In the genomic region with DNA sequence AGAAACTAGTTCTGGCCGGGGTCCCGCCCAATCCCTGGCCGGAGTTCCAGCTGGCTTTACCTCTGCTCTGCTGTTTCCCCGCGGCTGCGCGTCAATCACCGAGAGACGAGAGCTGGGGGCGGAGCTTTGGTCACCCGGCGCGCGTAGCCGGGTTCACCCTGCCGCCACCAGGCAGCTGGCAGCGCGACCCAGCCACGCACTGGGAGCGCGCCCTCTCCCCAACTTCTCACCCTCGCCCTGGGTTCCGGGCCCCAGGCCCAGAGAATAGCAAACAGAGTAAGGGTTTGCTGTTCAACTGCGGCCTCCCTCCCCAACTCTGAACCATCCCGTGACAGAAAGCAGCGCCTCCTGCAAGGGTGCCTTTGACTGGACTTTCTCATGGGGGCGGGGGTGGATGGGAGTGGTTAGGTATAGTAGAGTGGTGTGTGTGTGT, we compare ENCODE assay signal across 8 mouse cellular contexts. TPM values are rescaled to one million over a fixed set of nuclear protein-coding genes. Genes with fewer than 3 reads are reported as not detected.
A peak's percentile ranks its signal among the peaks of the same experiment; 100 is the strongest.
DNase-seq lines count a peak whose midpoint lies in the region; ATAC-seq lines count a peak whose summit lies in the region.

No protein-coding gene starts in this region.

- peak; percentile 56 for ATAC-seq in activated CD4-positive, CD25-positive, alpha-beta regulatory T cell, adult 4 months
- peak; percentile 60 for ATAC-seq in forebrain, embryonic 11.5 days (replicated peaks; ENCODE audit: low FRiP score)
- ATAC-seq in lung, embryonic 15.5 days (ENCODE audit: borderline replicate concordance, extremely low read depth, low FRiP score, low TSS enrichment), result peak; percentile 52; the same call in 1 of the 2 replicates

- peaks cover 10% of the 10 kb centered on the region; the same call in 1 of the 2 replicates for H3K4me1 ChIP-seq in forebrain, embryonic 11.5 days (replicated peaks; ENCODE audit: control insufficient read depth, insufficient read depth, low read length)
- H3K4me1 ChIP-seq in lung, embryonic 15.5 days, result peaks cover 13% of the 10 kb centered on the region

- H3K4me2 ChIP-seq in forebrain, embryonic 11.5 days (ENCODE audit: low read depth, low read length, severe bottlenecking), result peak overlapping the region; percentile 82
- H3K4me2 ChIP-seq in lung, embryonic 15.5 days, result peak overlapping the region; percentile 79

- H3K36me3 ChIP-seq in forebrain, embryonic 11.5 days (ENCODE audit: control insufficient read depth, insufficient read depth, low read length), result no peaks in the 10 kb centered on the region
- H3K36me3 ChIP-seq in lung, embryonic 15.5 days, result no peaks in the 10 kb centered on the region

- intact Hi-C loops in heart, postnatal 14 days (cut with DNase I), result loop anchor here (10.0 kb wide), 1 partner anchor 1442 kb away; no protein-coding TSS in a partner anchor

- H3K4me3 ChIP-seq in forebrain, embryonic 11.5 days (ENCODE audit: low read depth, low read length), result peak overlapping the region; percentile 75
- peak overlapping the region; percentile 67 for H3K4me3 ChIP-seq in lung, embryonic 15.5 days

- peaks cover 4% of the 10 kb centered on the region; the same call in 1 of the 2 replicates for H3K27me3 ChIP-seq in forebrain, embryonic 11.5 days (ENCODE audit: control insufficient read depth, insufficient read depth, low read length)
- H3K27me3 ChIP-seq in lung, embryonic 15.5 days, result peaks cover 24% of the 10 kb centered on the region

- no peaks in the 10 kb centered on the region for H3K9me3 ChIP-seq in forebrain, embryonic 11.5 days (ENCODE audit: control insufficient read depth, low read length)
- H3K9me3 ChIP-seq in lung, embryonic 15.5 days, result no peaks in the 10 kb centered on the region

- under 1% methylated on average over 27 of the region's 27 CpGs for WGBS in forebrain, embryonic 11.5 days
- 0% methylated on average over 27 of the region's 27 CpGs for WGBS in lung, embryonic 15.5 days

- H3K9ac ChIP-seq in forebrain, embryonic 11.5 days (ENCODE audit: low read length), result peak overlapping the region; percentile 73
- peak overlapping the region; percentile 54 for H3K9ac ChIP-seq in lung, embryonic 15.5 days

- H3K27ac ChIP-seq in forebrain, embryonic 11.5 days (ENCODE audit: low read depth, low read length), result peak overlapping the region; percentile 76
- H3K27ac ChIP-seq in lung, embryonic 15.5 days, result peak overlapping the region; percentile 89

- peak; percentile 95 for DNase-seq in A20 (ENCODE audit: low read depth, low spot score)
- DNase-seq in forebrain, embryonic 11.5 days (ENCODE audit: low spot score), result peak; percentile 92
- DNase-seq in heart, postnatal 14 days, result peak; percentile 88
- peak; percentile 88 to 91 for DNase-seq in kidney, postnatal 36 days
- peak; percentile 72 for DNase-seq in ovary, adult 18-20 months (ENCODE audit: low spot score)
- DNase-seq in cerebellum, postnatal 36 days, result no peak

RNA-seq across cellular contexts. Expression of a gene that starts 1.4 kb away (rescaled TPM):
- polyA plus RNA-seq in activated CD4-positive, CD25-positive, alpha-beta regulatory T cell, adult 4 months (2017; shearing (Covaris generic)), result under 1 TPM in 1 of 2 experiments, not detected in 1; 0.26 TPM
- polyA plus RNA-seq in forebrain, embryonic 11.5 days (2014; fragmentation: Nextera tagmentation; extraction: Ambion mirVana), result 75.4 and 77.2 TPM in 2 replicates
- total RNA-seq in heart, postnatal 14 days (2021), result 10 to 100 TPM; 19.9 to 21.3 TPM
- polyA plus RNA-seq in lung, embryonic 15.5 days (2015; fragmentation: Nextera tagmentation; extraction: Ambion mirVana), result 24.4 and 25.8 TPM in 2 replicates

Comparison
In these comparisons a context has a peak if more than half of its experiments do, and no peak if none do; other contexts are left out.
1. DNase-seq: peak in A20 (single experiment), forebrain, embryonic 11.5 days (single experiment), heart, postnatal 14 days (2 of 2), kidney, postnatal 36 days (2 of 2) and ovary, adult 18-20 months (single experiment); none in cerebellum, postnatal 36 days (0 of 2).
2. RNA of a gene that starts 1.4 kb away (polyA plus RNA-seq): 75.4 to 77.2 TPM in forebrain, embryonic 11.5 days and 24.4 to 25.8 TPM in lung, embryonic 15.5 days; 0.26 TPM in activated CD4-positive, CD25-positive, alpha-beta regulatory T cell, adult 4 months; every median in the first group is over 10 times any median in the second.
3. Peak in every context shown above with its lines, with median percentiles within 50 percentile points of each other: ATAC-seq.